Mouse (Mus musculus) midbrain, postnatal 0 days (tissue): ENCODE data around the gene Batf. TPM values are rescaled to one million over a fixed set of nuclear protein-coding genes. Genes with fewer than 3 reads are reported as not detected.

Experiments
- ATAC-seq: fragments of 200-750 bp; cut with Nextera tagmentation; 2 replicates; pipeline ENCODE4 v1.8.0; 2017; ENCODE audit warnings: moderate number of reproducible peaks, mild to moderate bottlenecking, moderate TSS enrichment, moderate library complexity; ENCODE audit not compliant: low FRiP score
- DNase-seq: peaks from one replicate; pipeline ENCODE4 v3.0.0-alpha.2; 2015; ENCODE audit warnings: low spot score
- H3K27ac ChIP-seq: fragments of 300-500 bp; sonication (generic); 2 replicates; pipeline ENCODE4 v1.5.1; 2014; ENCODE audit warnings: low read depth, mild to moderate bottlenecking, low read length, mixed read lengths
- H3K27me3 ChIP-seq: fragments of 300-500 bp; sonication (generic); 2 replicates; pipeline ENCODE4 v1.6.1; 2014; ENCODE audit warnings: low read length, control low read depth, mixed read lengths; ENCODE audit not compliant: insufficient read depth
- H3K36me3 ChIP-seq: fragments of 300-500 bp; sonication (generic); 2 replicates; pipeline ENCODE4 v1.6.1; 2014; ENCODE audit warnings: low read length, control low read depth, mixed read lengths; ENCODE audit not compliant: insufficient read depth
- H3K4me1 ChIP-seq: fragments of 300-500 bp; sonication (generic); 2 replicates; pipeline ENCODE4 v1.6.1; 2014; ENCODE audit warnings: mild to moderate bottlenecking, control low read depth, antibody characterized with exemption, low read length, mixed read lengths; ENCODE audit not compliant: insufficient read depth
- H3K4me2 ChIP-seq: fragments of 300-500 bp; sonication (generic); 2 replicates; pipeline ENCODE4 v1.6.1; 2014; ENCODE audit warnings: low read depth, mild to moderate bottlenecking, low read length, mixed read lengths; ENCODE audit not compliant: poor library complexity, severe bottlenecking
- H3K4me3 ChIP-seq: fragments of 300-500 bp; sonication (generic); 2 replicates; pipeline ENCODE4 v1.5.1; 2014; ENCODE audit warnings: low read depth, mild to moderate bottlenecking, low read length, moderate library complexity
- H3K9ac ChIP-seq: fragments of 300-500 bp; sonication (generic); replicated peaks from 2 replicates; pipeline ENCODE4 v1.6.1; 2014; ENCODE audit warnings: mild to moderate bottlenecking, low read length, moderate library complexity, mixed read lengths; ENCODE audit not compliant: poor library complexity, severe bottlenecking
- H3K9me3 ChIP-seq: fragments of 300-500 bp; sonication (generic); 2 replicates; pipeline ENCODE4 v1.6.1; 2016; ENCODE audit warnings: low read length, control low read depth
- CTCF ChIP-seq: IDR thresholded peaks from 2 replicates; pipeline ENCODE4 v1.5.1; 2016; ENCODE audit warnings: antibody characterized with exemption, mild to moderate bottlenecking
- WGBS: fragments of 180-500 bp; shearing (Covaris S2); extraction: QIAGEN DNeasy Blood & Tissue Kit; methylation state at CpG from one replicate; pipeline ENCODE4 v1.1.7; 2014; 5-methylcytosine and 5-hydroxymethylcytosine counted together
- polyA plus RNA-seq: library from polyadenylated mRNA; unstranded; fragments of >200 nt; fragmentation: Nextera tagmentation; extraction: Ambion mirVana; gene quantifications from 2 replicates; pipeline ENCODE4 v1.2.1, GENCODE M21; 2015
- total RNA-seq: library from RNA; depleted of rRNA; stranded (reverse); fragments of >200 nt; gene quantifications from 2 replicates; pipeline ENCODE4 v1.2.3, GENCODE M21; 2014

Batf gene
- total and polyA plus RNA-seq, 2 experiments from 2014 or later, result 1.3 to 3.1 TPM

DNA sequence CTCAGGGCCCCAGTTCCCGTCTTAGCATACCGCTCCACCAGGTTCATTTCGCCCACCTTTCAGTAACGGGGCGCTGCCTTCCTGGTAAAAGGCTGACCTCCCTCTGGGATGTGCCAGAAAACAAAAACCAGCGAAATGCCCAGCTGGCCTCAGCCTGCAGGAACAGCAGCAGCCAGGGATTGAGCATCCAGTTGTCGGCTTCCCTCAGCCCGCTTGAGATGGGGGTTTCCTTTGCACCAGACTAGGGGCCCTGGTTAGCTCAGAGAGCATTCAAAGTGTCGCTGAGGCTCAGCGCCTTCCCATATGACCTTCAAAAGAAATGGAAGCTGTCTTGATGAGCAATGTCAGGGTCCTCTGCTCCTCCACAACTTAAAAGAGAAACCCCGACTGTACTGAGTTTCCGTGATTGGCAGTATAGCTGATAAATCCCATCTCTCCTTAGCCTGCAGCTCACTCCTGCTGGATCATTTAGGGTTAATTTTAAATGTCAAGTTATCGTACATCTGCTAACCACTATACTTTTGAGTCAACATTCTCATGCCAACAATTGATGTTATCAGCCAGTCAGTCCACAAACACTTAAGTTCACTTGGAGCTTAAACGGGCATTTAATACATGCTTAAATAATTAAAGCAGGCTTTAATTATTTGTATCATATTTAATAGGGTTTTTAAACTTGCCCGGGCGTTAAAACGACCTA lies 19.5 kb downstream of the Batf start:
- no peak for DNase-seq
- Histone ChIP-seq H3K9ac (no peak overlapping the region), H3K27ac (no peak overlapping the region), H3K36me3 (no peaks in the 10 kb centered on the region), H3K4me1 (no peaks in the 10 kb centered on the region; the same call in 1 of the 2 replicates), H3K9me3 (no peaks in the 10 kb centered on the region), H3K4me2 (peak overlapping the region; percentile 51), H3K27me3 (peaks cover 11% of the 10 kb centered on the region; the same call in 1 of the 2 replicates), H3K4me3 (peak overlapping the region; percentile 22)
- no peak for ATAC-seq
- WGBS, result 27% methylated on average over 17 of the region's 17 CpGs
- no peak for TF ChIP-seq CTCF

DNA sequence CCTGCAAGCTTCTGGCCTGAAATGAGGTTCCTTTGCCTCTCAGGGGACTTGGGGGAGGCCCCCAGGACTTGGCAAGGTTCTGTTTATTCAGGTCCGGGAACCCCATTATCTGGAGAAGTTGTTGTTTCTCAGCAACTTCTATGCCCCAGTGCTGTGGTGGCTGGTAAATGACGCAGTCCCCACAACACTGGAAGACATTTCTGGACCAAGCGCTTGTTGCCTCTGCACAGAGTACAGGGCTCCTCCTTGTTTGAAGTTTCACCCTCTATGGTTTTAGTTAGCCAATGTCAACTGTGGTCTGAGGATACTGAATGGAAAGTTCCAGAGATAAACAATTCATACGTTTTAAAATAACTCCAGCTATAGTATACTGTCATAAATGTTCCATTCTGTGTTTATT lies 20.4 kb downstream of the Batf start:
- Histone ChIP-seq H3K27ac (no peak overlapping the region), H3K9me3 (no peaks in the 10 kb centered on the region), H3K4me3 (no peak overlapping the region), H3K36me3 (no peaks in the 10 kb centered on the region), H3K4me1 (no peaks in the 10 kb centered on the region; the same call in 1 of the 2 replicates), H3K27me3 (peaks cover 11% of the 10 kb centered on the region; the same call in 1 of the 2 replicates), H3K4me2 (no peak overlapping the region), H3K9ac (no peak overlapping the region)
- 85% methylated on average over 4 of the region's 4 CpGs for WGBS
- TF ChIP-seq CTCF, result no peak
- DNase-seq, result no peak
- no peak for ATAC-seq

DNA sequence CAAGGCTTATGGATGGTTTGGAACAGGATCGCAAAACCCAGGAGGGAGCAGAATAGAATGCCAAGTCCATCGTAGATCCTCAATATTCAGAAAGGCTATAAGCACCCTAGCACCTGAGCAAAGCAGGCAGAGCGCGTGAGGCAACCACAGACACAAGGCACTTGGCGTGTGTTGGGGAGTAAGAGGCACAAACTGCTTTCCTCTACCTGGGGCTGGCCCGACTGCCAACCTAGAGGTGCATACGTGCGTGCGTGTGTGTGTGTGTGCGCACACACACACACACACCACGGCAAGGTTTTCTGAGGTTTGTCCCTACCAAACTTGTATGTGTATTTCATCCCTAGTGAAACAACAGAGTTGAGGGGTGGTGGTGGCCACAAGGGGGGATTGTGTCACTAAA lies 20.9 kb downstream of the Batf start:
- no peak for ATAC-seq
- H3K4me1 ChIP-seq, result no peaks in the 10 kb centered on the region; the same call in 1 of the 2 replicates
- no peaks in the 10 kb centered on the region for H3K9me3 ChIP-seq
- no peak for TF ChIP-seq CTCF
- H3K27me3 ChIP-seq, result peaks cover 11% of the 10 kb centered on the region; the same call in 1 of the 2 replicates
- H3K9ac ChIP-seq, result no peak overlapping the region
- 94% methylated on average over 11 of the region's 11 CpGs for WGBS
- no peak overlapping the region for H3K27ac ChIP-seq
- DNase-seq, result no peak
- no peak overlapping the region for H3K4me2 ChIP-seq
- no peaks in the 10 kb centered on the region for H3K36me3 ChIP-seq
- no peak overlapping the region for H3K4me3 ChIP-seq

DNA sequence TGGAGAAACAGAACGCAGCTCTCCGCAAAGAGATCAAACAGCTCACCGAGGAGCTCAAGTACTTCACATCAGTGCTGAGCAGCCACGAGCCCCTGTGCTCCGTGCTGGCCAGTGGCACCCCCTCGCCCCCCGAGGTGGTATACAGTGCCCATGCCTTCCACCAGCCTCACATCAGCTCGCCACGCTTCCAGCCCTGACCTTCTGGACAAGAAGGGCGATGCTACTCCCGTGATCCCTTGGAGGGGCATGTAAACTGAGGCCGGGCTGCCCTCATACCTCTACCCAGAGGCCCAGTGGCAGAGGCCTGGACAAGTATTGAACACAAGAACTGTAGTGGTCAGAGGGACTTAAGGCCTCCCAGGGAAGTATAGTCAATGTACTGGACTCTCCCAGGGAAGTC lies 22.1 kb downstream of the Batf start:
- TF ChIP-seq CTCF, result no peak
- Histone ChIP-seq H3K9me3 (no peaks in the 10 kb centered on the region), H3K27me3 (peaks cover 11% of the 10 kb centered on the region; the same call in 1 of the 2 replicates), H3K4me1 (no peaks in the 10 kb centered on the region; the same call in 1 of the 2 replicates), H3K4me3 (no peak overlapping the region), H3K9ac (no peak overlapping the region), H3K4me2 (no peak overlapping the region), H3K36me3 (no peaks in the 10 kb centered on the region), H3K27ac (no peak overlapping the region)
- 89% methylated on average over 12 of the region's 12 CpGs for WGBS
- DNase-seq (no peak), ATAC-seq (no peak)

DNA sequence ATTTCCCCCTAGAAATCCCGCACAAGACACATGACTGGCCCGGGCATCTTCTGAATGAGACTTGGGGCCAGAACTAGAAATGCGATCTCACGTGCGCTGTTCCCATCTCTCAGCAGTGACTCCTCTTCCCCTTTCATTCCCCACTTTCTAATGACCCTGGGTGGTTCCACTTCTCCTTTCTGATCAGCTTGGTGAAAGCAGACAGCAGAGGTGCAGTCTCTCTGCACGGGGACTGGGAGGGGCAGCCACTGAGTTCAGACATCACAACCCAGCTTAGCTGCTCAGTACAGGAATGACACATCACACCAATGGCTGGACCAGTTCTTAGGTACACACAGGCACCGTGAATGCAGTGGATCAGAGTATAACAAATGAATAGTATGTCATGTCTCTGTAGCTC lies 24.2 kb downstream of the Batf start:
- no peak for TF ChIP-seq CTCF
- H3K27ac ChIP-seq, result no peak overlapping the region
- no peaks in the 10 kb centered on the region for H3K36me3 ChIP-seq
- no peak for DNase-seq
- ATAC-seq, result no peak
- no peaks in the 10 kb centered on the region for H3K27me3 ChIP-seq
- no peak overlapping the region for H3K4me2 ChIP-seq
- H3K9ac ChIP-seq, result no peak overlapping the region
- WGBS, result 83% methylated on average over 7 of the region's 7 CpGs
- no peaks in the 10 kb centered on the region for H3K9me3 ChIP-seq
- no peak overlapping the region for H3K4me3 ChIP-seq
- H3K4me1 ChIP-seq, result no peaks in the 10 kb centered on the region; the same call in 1 of the 2 replicates

DNA sequence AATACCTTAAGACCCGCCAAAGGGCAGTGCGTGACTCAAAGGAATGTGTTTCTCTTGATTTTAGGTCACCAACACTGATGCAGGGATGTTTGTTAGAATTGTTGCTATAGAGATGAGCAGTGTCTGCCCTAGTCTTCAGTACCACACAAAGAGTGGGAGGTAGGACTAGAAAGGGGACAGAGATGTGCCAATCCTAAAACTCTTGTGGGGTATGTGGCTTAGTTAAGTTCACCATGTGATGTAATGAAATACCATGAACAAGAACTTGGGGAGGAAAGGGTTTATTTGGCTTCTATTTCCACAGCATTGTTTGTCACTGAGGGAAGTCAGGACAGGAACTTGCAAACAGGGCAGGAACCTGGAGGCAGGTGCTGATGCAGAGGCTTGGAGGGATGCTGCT lies 26.1 kb downstream of the Batf start:
- H3K9ac ChIP-seq, result no peak overlapping the region
- no peak for TF ChIP-seq CTCF
- no peaks in the 10 kb centered on the region for H3K9me3 ChIP-seq
- no peaks in the 10 kb centered on the region for H3K4me1 ChIP-seq
- no peak for ATAC-seq
- H3K4me3 ChIP-seq, result no peak overlapping the region
- no peak overlapping the region for H3K4me2 ChIP-seq
- no peaks in the 10 kb centered on the region for H3K27me3 ChIP-seq
- no peak overlapping the region for H3K27ac ChIP-seq
- DNase-seq, result no peak
- WGBS, result 78% methylated on average over 2 of the region's 2 CpGs
- no peaks in the 10 kb centered on the region for H3K36me3 ChIP-seq
